Mouse (Mus musculus): ENCODE results near the gene Lmod1. TPM values are rescaled to one million over a fixed set of nuclear protein-coding genes. Genes with fewer than 3 reads are reported as not detected.

Lmod1 gene
- polyA plus RNA-seq (2012; rRNA removed) = 146 and 250 TPM in 2 replicates

GRCm38 (mm10) chr1:135324571-135324970 lies at the start of gene Lmod1:
Lmod1 (plus strand) TSS chr1:135324807.
- no peak for DNase-seq (ENCODE audit: low spot score)

- no peak for DNase-seq (ENCODE audit: low spot score)
These were observed 44.0 kb upstream of the Lmod1 start for GRCm38 (mm10) chr1:135280646-135281045.

DNA sequence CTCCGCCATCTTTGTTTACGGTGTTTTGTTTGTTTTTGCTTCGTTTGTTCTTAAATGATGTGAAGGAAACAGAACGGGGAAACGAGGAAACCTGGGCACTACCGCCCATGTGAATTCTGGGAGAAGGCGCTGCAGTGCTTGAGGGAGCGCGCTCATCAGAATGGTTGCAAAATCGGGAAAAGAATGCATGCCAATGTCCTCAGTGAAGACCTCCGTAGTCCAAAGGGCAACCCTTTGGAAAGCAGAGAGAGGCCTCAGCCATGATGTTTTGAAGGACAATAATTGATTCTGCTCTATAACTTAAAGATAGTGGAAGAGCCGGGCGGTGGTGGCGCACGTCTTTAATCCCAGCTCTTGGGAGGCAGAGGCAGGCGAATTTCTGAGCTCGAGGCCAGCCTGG lies 42.8 kb upstream of the Lmod1 start:
- no peak for DNase-seq (ENCODE audit: low spot score)

GRCm38 (mm10) chr1:135282536-135283286 lies 41.9 kb upstream of the Lmod1 start:
- no peak for DNase-seq (ENCODE audit: low spot score)

GRCm38 (mm10) chr1:135283287-135283825 lies 41.3 kb upstream of the Lmod1 start:
- DNase-seq (ENCODE audit: low spot score) = no peak

DNA sequence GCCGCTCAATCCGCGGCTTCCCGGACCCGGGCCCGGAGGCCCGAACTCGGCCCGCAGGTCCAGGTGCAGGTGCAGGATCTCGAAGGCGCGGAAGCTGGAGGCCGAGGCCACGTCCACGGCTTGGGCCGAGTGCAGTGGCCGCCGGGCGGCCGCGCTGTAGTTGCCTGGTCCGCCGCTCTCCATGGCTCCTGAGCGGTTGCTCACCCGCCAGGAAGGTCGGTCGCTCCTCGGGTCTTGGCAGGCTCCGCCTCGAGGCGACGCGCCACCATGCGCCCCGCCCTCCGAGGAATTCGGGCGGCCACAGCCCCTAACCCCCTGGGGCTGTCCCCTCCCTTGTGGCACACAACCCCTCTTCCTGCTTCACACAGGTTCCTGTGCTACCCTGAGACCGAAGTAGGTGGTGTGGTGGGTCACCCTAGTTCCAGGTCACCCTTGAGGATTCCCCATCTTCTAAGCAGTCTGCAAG lies 40.7 kb upstream of the Lmod1 start, which contains the start of gene Rnpep:
Gene Rnpep, minus strand, starts transcription at position 259 of the 466 bp plus-strand sequence.
- DNase-seq (ENCODE audit: low spot score) = peak; percentile 68

GRCm38 (mm10) chr1:135286311-135286710 lies 38.3 kb upstream of the Lmod1 start:
- DNase-seq (ENCODE audit: low spot score) = no peak

DNA sequence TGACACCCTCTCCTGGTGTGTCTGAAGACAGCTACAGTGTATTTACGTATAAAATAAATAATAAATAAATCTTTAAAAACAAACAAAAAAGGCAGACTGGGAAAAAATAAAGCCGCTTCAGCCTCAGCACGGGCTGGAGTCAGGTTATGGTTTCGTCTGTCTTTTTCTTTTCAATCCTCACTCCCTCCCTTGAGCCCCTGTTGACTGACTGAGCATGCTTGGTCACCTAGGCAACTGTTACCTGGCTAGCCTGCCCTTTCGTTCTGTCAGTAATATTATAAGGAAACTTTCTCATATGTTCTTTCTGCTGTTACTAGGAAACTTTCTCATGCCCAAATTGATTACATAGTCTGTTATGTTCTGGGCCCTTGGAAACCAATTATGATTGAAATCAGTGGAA lies 33.7 kb upstream of the Lmod1 start:
- no peak for DNase-seq (ENCODE audit: low spot score)

DNA sequence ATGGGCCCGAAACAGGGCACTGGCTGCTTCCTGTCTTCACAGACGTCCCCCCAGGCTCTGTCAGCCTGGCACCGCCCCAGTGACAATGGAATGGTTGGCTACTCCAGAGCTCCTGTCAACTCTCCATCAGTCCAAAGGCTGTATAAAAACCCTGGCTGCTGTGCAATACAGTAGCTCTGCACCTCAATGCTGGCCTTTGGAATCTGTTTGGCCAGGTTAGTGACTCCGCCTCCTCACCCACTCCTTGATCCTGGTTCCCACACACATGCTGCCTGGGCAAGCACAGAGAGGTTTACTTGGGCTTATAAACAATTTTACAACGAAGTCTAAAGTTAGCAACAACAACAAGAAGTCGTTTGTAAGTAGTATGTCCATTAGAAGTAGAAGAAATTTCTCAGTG lies 13.3 kb upstream of the Lmod1 start:
- DNase-seq (ENCODE audit: low spot score) = no peak

- DNase-seq (ENCODE audit: low spot score) = no peak
These were observed 12.4 kb upstream of the Lmod1 start for GRCm38 (mm10) chr1:135312201-135312600.

DNA sequence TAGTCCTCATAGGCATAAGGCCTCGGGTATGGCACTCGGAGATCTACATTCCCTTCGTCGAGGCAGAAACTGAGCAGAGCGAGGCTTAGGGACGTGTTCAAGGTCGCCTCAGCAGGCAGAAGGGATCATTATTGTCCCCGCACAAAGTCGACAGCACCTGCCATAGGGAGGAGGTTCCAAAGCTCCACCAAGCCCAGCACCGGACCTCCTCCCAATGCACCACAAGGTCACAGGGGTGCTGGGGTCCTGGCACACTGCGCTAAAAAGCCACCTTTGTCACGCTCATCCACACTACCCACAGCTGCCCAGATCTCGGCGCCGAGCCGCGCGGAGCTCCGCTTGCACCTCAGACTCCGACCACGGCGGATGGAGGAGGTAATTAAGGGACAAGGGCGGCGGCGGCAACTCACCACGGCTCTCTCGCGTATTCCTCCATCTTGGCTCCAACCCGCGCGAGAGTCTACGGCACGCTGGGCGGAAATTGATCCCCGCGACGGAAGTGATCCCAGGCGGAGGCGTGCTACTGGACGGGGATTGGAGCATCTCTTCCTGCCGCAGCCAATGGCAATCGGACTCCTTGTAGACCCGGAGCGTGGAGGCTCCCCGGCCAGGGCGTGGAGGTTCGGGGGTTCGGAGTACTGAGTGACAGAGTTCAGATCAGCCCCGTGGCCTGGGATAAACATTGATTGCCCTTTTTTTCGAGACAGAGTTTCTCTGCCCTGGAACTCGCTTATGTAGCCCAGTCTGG lies 11.1 kb upstream of the Lmod1 start, which contains the start of gene Timm17a:
Gene Timm17a, minus strand, starts transcription at position 495 of the 748 bp plus-strand sequence.
- DNase-seq (ENCODE audit: low spot score) = peak; percentile 79

DNA sequence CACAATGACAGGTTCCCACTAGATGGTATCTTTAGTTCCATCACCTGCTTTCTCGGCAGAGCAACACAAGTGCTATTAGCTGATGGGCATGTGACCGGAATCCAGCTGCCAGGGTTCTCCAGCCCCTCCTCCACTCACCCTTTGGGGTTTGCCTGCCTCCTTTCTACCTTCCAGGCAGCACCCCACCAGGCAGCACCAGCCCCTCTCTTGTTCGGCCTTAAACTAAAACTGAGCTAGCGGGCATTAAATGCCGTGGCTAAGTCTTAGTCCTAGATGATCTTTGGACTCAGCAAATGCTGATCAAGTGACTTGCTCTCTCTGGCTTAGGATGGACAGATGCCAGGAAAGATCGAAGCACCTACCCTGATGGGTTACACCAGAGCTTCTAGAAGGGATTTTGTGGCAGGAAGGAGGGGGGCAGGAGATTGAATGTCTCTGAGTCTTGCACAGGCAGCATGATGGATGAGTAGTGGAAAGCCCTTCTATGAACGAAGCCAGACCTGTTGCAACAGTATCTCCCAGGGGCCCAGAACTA lies 1.2 kb upstream of the Lmod1 start:
- no peak for DNase-seq (ENCODE audit: low spot score)

GRCm38 (mm10) chr1:135325934-135326333 lies 1.3 kb downstream of the Lmod1 start:
- no peak for DNase-seq (ENCODE audit: low spot score)

DNA sequence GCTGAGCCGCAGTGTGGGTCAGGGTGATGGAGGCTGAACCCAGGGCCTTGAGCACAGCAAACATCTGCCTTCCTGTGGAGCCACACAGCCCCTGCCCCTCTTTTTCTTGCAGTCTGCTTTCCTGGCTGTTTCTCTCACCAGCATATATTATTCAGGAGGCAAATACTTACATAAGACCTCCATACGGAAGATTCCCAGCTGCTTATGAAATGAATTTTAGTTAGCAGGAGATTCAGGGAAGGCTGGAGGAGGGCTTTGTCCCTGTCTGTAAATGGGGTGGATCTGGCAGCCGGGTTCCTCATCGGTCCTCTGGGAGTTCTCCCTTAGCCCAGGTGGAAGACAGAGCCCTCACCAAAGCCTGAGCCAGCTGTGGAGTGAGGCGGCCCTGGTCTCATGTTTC lies 3.8 kb downstream of the Lmod1 start:
- no peak for DNase-seq (ENCODE audit: low spot score)

- no peak for DNase-seq (ENCODE audit: low spot score)
These were observed 6.0 kb downstream of the Lmod1 start for GRCm38 (mm10) chr1:135330578-135330977.

- no peak for DNase-seq (ENCODE audit: low spot score)
These were observed 17.3 kb downstream of the Lmod1 start for GRCm38 (mm10) chr1:135341947-135342346.

DNA sequence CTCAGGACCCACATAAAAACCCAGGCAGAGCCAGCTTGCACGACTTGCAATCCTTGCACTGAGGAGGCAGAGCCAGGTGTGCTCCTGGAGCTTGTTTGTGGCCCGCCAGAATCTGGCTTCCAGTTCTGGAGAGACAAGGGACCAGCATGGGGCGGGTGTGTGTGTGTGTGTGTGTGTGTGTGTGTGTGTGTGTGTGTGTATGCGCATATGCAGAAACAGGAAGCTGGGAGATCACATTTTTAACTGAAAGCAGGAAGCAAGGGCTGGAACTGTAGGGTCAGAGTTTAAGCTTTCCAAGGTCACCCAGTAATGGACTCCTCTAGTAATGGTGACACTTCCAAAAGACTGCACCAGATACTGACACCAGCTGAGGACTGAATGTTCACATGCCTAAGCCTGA lies 19.4 kb downstream of the Lmod1 start:
- DNase-seq (ENCODE audit: low spot score) = no peak

DNA sequence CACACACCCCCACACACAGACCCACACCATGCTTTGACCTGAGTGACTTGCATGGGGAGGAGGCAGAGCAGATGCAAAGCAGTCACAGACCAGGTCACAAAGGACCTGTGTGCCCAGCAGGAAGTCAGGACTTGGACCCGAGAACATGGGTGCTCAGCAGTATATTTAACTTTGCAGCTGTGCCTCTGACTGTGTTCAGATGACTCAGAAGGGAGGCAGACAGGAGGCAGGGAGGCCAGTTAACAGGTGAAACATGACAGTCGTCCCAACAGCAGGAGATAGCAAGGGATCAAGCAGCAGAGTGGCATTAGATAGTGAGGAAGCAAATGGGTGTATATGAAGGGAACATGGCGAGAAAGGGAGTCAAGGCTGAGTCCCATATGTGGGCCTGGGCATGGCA lies 22.3 kb downstream of the Lmod1 start:
- no peak for DNase-seq (ENCODE audit: low spot score)

DNA sequence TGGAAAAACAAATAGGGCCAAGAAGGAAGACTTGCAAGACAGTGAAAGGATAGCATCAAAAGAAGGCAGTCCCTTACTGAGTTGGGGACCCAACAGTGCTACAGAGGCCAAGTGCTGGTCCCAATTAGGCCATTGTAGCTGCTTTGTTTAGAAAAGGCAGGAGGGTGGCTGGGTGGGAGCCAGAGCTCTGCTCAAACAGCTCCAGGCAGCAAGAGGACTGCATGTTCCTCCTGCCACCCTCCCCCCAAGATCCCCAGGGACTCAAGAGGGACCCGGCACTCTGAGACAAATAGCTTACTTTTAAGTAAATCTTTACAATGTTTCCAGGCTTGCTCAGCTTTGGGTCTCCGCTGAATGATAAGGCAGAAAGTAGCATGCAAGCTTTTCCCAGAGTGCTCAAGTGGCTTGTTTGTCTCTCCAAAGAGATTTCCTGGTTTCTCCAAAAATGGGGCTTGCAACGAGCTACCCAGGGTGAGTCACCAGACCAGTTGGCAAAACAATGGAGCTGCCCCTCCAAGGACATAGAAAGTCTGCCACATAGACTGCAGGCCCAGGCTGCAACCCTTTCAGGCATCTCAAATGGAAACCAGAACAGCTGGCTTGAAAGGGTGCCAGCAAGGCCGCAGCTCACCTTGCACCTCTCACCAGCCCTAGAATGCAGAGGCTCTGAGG lies 23.0 kb downstream of the Lmod1 start:
- DNase-seq (ENCODE audit: low spot score) = no peak

GRCm38 (mm10) chr1:135351953-135352352 lies 27.3 kb downstream of the Lmod1 start:
- DNase-seq (ENCODE audit: low spot score) = no peak

DNA sequence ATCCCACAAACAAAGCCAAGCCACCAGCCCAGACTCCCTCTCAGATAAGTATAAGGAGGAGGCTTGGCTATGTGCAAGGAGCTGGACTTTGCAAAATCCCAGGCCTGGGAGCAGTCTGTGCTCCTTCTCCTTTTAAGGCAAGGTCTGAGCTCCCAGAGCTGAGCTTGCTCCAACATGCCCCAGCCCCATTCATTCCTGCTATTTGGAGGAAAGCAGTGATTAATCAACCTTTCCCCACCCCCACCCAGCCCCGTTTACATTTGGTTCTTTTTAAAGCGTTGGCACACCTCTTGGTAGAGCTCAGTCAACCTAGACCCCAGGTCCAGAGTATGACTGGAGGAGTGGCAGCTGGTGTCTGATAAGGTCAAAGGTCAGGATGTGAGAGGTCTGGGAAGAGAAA lies 34.5 kb downstream of the Lmod1 start:
- no peak for DNase-seq (ENCODE audit: low spot score)

DNA sequence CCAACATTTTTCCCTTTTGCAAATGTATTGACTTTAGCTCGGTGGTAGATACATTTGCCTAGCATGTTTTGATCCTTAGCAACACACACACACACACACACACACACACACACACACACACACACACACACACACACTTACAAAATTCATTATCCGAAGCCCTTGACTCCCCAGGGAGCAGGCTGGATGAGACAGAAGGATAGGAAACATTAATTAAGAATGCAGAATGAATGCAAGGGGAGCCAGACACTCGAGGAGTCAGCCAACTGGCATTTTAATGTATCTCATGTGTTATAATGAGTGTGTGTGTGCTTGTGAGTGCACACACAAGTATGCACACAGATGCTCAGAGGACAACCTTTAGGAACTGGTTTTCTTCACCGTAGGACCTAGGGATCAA lies 36.9 kb downstream of the Lmod1 start:
- DNase-seq (ENCODE audit: low spot score) = no peak
